Comparison of ENCODE assay signal across 10 mouse cellular contexts in the genomic region with DNA sequence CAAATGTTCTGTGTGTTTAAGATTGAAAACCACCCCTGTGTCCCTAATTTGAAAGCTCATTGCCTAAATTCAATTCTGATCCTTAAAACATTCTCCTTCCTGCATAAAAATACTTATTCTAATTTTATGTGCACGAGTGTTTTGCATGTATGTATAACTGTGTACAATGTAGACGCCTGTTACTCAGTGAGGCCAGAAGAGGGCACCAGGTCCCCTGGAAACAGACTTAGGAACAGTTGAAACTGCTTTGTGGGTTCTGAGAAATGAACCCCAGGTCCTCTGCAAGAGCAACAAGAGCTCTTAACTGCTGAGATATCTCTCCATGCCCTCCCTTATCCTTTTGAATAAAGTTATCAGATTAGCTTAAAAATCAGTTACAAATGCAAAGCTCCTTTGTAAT. TPM values are rescaled to one million over a fixed set of nuclear protein-coding genes. Genes with fewer than 3 reads are reported as not detected.
DNase-seq lines count a peak whose midpoint lies in the region; ATAC-seq lines count a peak whose summit lies in the region.
"Had no signal": no experiment of that assay in that cellular context is flagged by ENCODE, and none has a peak within 500 bp of the region (broad histone marks: within the 10 kb centered on the region; RNA-seq: fewer than 3 reads in every experiment).

No protein-coding gene starts in this region.

- H3K9me3 ChIP-seq in forebrain, embryonic 14.5 days (replicated peaks; ENCODE audit: control insufficient read depth, low read length), result no peaks in the 10 kb centered on the region
- H3K9me3 ChIP-seq in forebrain, embryonic 11.5 days (ENCODE audit: control insufficient read depth, low read length), result no peaks in the 10 kb centered on the region
- no peaks in the 10 kb centered on the region for H3K9me3 ChIP-seq in midbrain, embryonic 14.5 days (ENCODE audit: control insufficient read depth, low read length)
- H3K9me3 ChIP-seq in midbrain, embryonic 13.5 days, result no peaks in the 10 kb centered on the region
- H3K9me3 ChIP-seq: hindbrain, embryonic 15.5 days; midbrain, embryonic 12.5 days had no signal

- H3K27ac ChIP-seq in forebrain, embryonic 14.5 days (ENCODE audit: low read depth, low read length), result no peak overlapping the region
- H3K27ac ChIP-seq in forebrain, embryonic 11.5 days (ENCODE audit: low read depth, low read length), result no peak overlapping the region
- H3K27ac ChIP-seq in midbrain, embryonic 14.5 days (replicated peaks; ENCODE audit: low read depth, low read length), result no peak overlapping the region
- no peak overlapping the region for H3K27ac ChIP-seq in midbrain, embryonic 13.5 days
- H3K27ac ChIP-seq: hindbrain, embryonic 15.5 days; midbrain, embryonic 12.5 days had no signal

- no peak overlapping the region for H3K9ac ChIP-seq in forebrain, embryonic 14.5 days (ENCODE audit: low read length)
- no peak overlapping the region for H3K9ac ChIP-seq in forebrain, embryonic 11.5 days (ENCODE audit: low read length)
- H3K9ac ChIP-seq in midbrain, embryonic 14.5 days (replicated peaks; ENCODE audit: low read length), result no peak overlapping the region
- H3K9ac ChIP-seq in midbrain, embryonic 13.5 days (replicated peaks), result no peak overlapping the region
- H3K9ac ChIP-seq: hindbrain, embryonic 15.5 days; midbrain, embryonic 12.5 days had no signal

- no peaks in the 10 kb centered on the region for H3K27me3 ChIP-seq in forebrain, embryonic 14.5 days (replicated peaks; ENCODE audit: control insufficient read depth, insufficient read depth, low read length)
- H3K27me3 ChIP-seq in forebrain, embryonic 11.5 days (ENCODE audit: control insufficient read depth, insufficient read depth, low read length), result no peaks in the 10 kb centered on the region
- no peaks in the 10 kb centered on the region for H3K27me3 ChIP-seq in midbrain, embryonic 14.5 days (ENCODE audit: control insufficient read depth, insufficient read depth, low read length)
- no peaks in the 10 kb centered on the region for H3K27me3 ChIP-seq in midbrain, embryonic 13.5 days
- H3K27me3 ChIP-seq: hindbrain, embryonic 15.5 days; midbrain, embryonic 12.5 days had no signal

- no peak overlapping the region for H3K4me2 ChIP-seq in forebrain, embryonic 14.5 days (ENCODE audit: low read length)
- H3K4me2 ChIP-seq in forebrain, embryonic 11.5 days (ENCODE audit: low read depth, low read length, severe bottlenecking), result no peak overlapping the region
- no peak overlapping the region for H3K4me2 ChIP-seq in midbrain, embryonic 14.5 days (ENCODE audit: low read length)
- H3K4me2 ChIP-seq in midbrain, embryonic 13.5 days (replicated peaks), result no peak overlapping the region
- H3K4me2 ChIP-seq: hindbrain, embryonic 15.5 days; midbrain, embryonic 12.5 days had no signal

- WGBS in forebrain, embryonic 14.5 days, result 31% methylated on average over 2 of the region's 2 CpGs
- 32% methylated on average over 2 of the region's 2 CpGs for WGBS in forebrain, embryonic 11.5 days
- WGBS in midbrain, embryonic 14.5 days, result 33% methylated on average over 2 of the region's 2 CpGs
- WGBS in midbrain, embryonic 13.5 days, result 33% methylated on average over 2 of the region's 2 CpGs

- H3K4me3 ChIP-seq in forebrain, embryonic 14.5 days (ENCODE audit: low read depth, low read length), result no peak overlapping the region
- no peak overlapping the region for H3K4me3 ChIP-seq in forebrain, embryonic 11.5 days (ENCODE audit: low read depth, low read length)
- no peak overlapping the region for H3K4me3 ChIP-seq in midbrain, embryonic 14.5 days (replicated peaks; ENCODE audit: low read depth, low read length)
- H3K4me3 ChIP-seq in midbrain, embryonic 13.5 days (replicated peaks), result no peak overlapping the region
- H3K4me3 ChIP-seq: hindbrain, embryonic 15.5 days; midbrain, embryonic 12.5 days had no signal

- peak; percentile 31 for DNase-seq in forebrain, embryonic 14.5 days (ENCODE audit: low spot score)
- DNase-seq in forebrain, embryonic 11.5 days (ENCODE audit: low spot score), result no peak
- peak; percentile 29 for DNase-seq in midbrain, embryonic 14.5 days
- DNase-seq in embryo, embryonic 10.5 days (ENCODE audit: low spot score), result peak; percentile 28
- DNase-seq in retina, postnatal 1 day, result peak; percentile 23
- no peak for DNase-seq in layer of hippocampus, adult 8-10 months (ENCODE audit: low spot score in 2 of 2)
- DNase-seq in spleen, adult 18-20 months, result no peak

- no peaks in the 10 kb centered on the region for H3K4me1 ChIP-seq in forebrain, embryonic 14.5 days (ENCODE audit: control insufficient read depth, insufficient read depth, low read length)
- no peaks in the 10 kb centered on the region for H3K4me1 ChIP-seq in forebrain, embryonic 11.5 days (replicated peaks; ENCODE audit: control insufficient read depth, insufficient read depth, low read length)
- H3K4me1 ChIP-seq in midbrain, embryonic 14.5 days (ENCODE audit: control insufficient read depth, insufficient read depth, low read length), result no peaks in the 10 kb centered on the region
- H3K4me1 ChIP-seq in midbrain, embryonic 13.5 days (replicated peaks), result no peaks in the 10 kb centered on the region
- H3K4me1 ChIP-seq: hindbrain, embryonic 15.5 days; midbrain, embryonic 12.5 days had no signal

- no peak for ATAC-seq in forebrain, embryonic 14.5 days
- no peak for ATAC-seq in forebrain, embryonic 11.5 days (replicated peaks; ENCODE audit: low FRiP score)
- ATAC-seq in midbrain, embryonic 14.5 days (ENCODE audit: low FRiP score, low TSS enrichment), result no peak
- no peak for ATAC-seq in midbrain, embryonic 13.5 days

- no peaks in the 10 kb centered on the region for H3K36me3 ChIP-seq in forebrain, embryonic 14.5 days (ENCODE audit: control insufficient read depth, insufficient read depth, low read length)
- no peaks in the 10 kb centered on the region for H3K36me3 ChIP-seq in forebrain, embryonic 11.5 days (ENCODE audit: control insufficient read depth, insufficient read depth, low read length)
- no peaks in the 10 kb centered on the region for H3K36me3 ChIP-seq in midbrain, embryonic 14.5 days (ENCODE audit: control insufficient read depth, insufficient read depth, low read length)
- H3K36me3 ChIP-seq in midbrain, embryonic 13.5 days, result no peaks in the 10 kb centered on the region
- H3K36me3 ChIP-seq: hindbrain, embryonic 15.5 days; midbrain, embryonic 12.5 days had no signal

RNA-seq across cellular contexts. Expression of a gene that starts 27.7 kb away (rescaled TPM):
- not detected in 2 replicates for polyA plus RNA-seq in forebrain, embryonic 14.5 days (2014; fragmentation: Nextera tagmentation; extraction: Ambion mirVana)
- 0.13 TPM in 1 of 2 replicates, not detected in the other for polyA plus RNA-seq in forebrain, embryonic 11.5 days (2014; fragmentation: Nextera tagmentation; extraction: Ambion mirVana)
- polyA plus RNA-seq in midbrain, embryonic 14.5 days (2014; fragmentation: Nextera tagmentation; extraction: Ambion mirVana), result not detected in 2 replicates
- not detected in 2 replicates for polyA plus RNA-seq in midbrain, embryonic 13.5 days (2015; fragmentation: Nextera tagmentation; extraction: Ambion mirVana)
- total RNA-seq in layer of hippocampus, adult 8-10 months (2022), result not detected
- polyA plus RNA-seq: hindbrain, embryonic 15.5 days had no signal

RNA-seq across cellular contexts. Expression of a gene that starts 47.4 kb away (rescaled TPM):
- polyA plus RNA-seq in forebrain, embryonic 14.5 days (2014; fragmentation: Nextera tagmentation; extraction: Ambion mirVana), result not detected in 2 replicates
- not detected in 2 replicates for polyA plus RNA-seq in forebrain, embryonic 11.5 days (2014; fragmentation: Nextera tagmentation; extraction: Ambion mirVana)
- polyA plus RNA-seq in midbrain, embryonic 14.5 days (2014; fragmentation: Nextera tagmentation; extraction: Ambion mirVana), result not detected in 2 replicates
- not detected in 2 replicates for polyA plus RNA-seq in midbrain, embryonic 13.5 days (2015; fragmentation: Nextera tagmentation; extraction: Ambion mirVana)
- not detected for total RNA-seq in layer of hippocampus, adult 8-10 months (2022)
- polyA plus RNA-seq: hindbrain, embryonic 15.5 days; midbrain, embryonic 12.5 days had no signal

RNA-seq across cellular contexts. Expression of a gene that starts 50.7 kb away (rescaled TPM):
- not detected in 2 replicates for polyA plus RNA-seq in forebrain, embryonic 14.5 days (2014; fragmentation: Nextera tagmentation; extraction: Ambion mirVana)
- polyA plus RNA-seq in forebrain, embryonic 11.5 days (2014; fragmentation: Nextera tagmentation; extraction: Ambion mirVana), result not detected in 2 replicates
- not detected in 2 replicates for polyA plus RNA-seq in midbrain, embryonic 14.5 days (2014; fragmentation: Nextera tagmentation; extraction: Ambion mirVana)
- polyA plus RNA-seq in midbrain, embryonic 13.5 days (2015; fragmentation: Nextera tagmentation; extraction: Ambion mirVana), result not detected in 2 replicates
- not detected for total RNA-seq in layer of hippocampus, adult 8-10 months (2022)
- polyA plus RNA-seq: hindbrain, embryonic 15.5 days; midbrain, embryonic 12.5 days had no signal

Comparison
In these comparisons a context has a peak if more than half of its experiments do, and no peak if none do; other contexts are left out.
1. DNase-seq: peak in forebrain, embryonic 14.5 days (single experiment), midbrain, embryonic 14.5 days (single experiment), embryo, embryonic 10.5 days (single experiment) and retina, postnatal 1 day (single experiment); none in forebrain, embryonic 11.5 days (single experiment), layer of hippocampus, adult 8-10 months (0 of 2) and spleen, adult 18-20 months (0 of 2).